Mouse (Mus musculus) embryonic facial prominence, embryonic 14.5 days (tissue): ENCODE results near the gene Cdc42ep5. TPM values are rescaled to one million over a fixed set of nuclear protein-coding genes. Genes with fewer than 3 reads are reported as not detected.

Source experiments
- ATAC-seq: fragments of 200-750 bp; cut with Nextera tagmentation; 2 replicates; pipeline ENCODE4 v1.8.0; 2017; ENCODE audit warnings: low read depth, moderate number of reproducible peaks, moderate TSS enrichment
- DNase-seq: peaks from one replicate; pipeline ENCODE4 v3.0.0-alpha.2; 2015; ENCODE audit warnings: low spot score
- H3K27ac ChIP-seq: fragments of 300-500 bp; sonication (generic); replicated peaks from 2 replicates; pipeline ENCODE4 v1.5.1; 2014; ENCODE audit warnings: low read depth, mild to moderate bottlenecking, low read length, moderate library complexity
- H3K27me3 ChIP-seq: fragments of 300-500 bp; sonication (generic); replicated peaks from 2 replicates; pipeline ENCODE4 v1.6.1; 2014; ENCODE audit warnings: low read length; ENCODE audit not compliant: control insufficient read depth, insufficient read depth
- H3K36me3 ChIP-seq: fragments of 300-500 bp; sonication (generic); 2 replicates; pipeline ENCODE4 v1.6.1; 2014; ENCODE audit warnings: low read length, mixed read lengths; ENCODE audit not compliant: control insufficient read depth, insufficient read depth
- H3K4me1 ChIP-seq: fragments of 300-500 bp; sonication (generic); 2 replicates; pipeline ENCODE4 v1.6.1; 2014; ENCODE audit warnings: antibody characterized with exemption, low read length; ENCODE audit not compliant: control insufficient read depth, insufficient read depth
- H3K4me2 ChIP-seq: fragments of 300-500 bp; sonication (generic); 2 replicates; pipeline ENCODE4 v1.6.1; 2014; ENCODE audit warnings: low read depth, mild to moderate bottlenecking, low read length, moderate library complexity, mixed read lengths
- H3K4me3 ChIP-seq: fragments of 300-500 bp; sonication (generic); 2 replicates; pipeline ENCODE4 v1.5.1; 2014; ENCODE audit warnings: low read depth, mild to moderate bottlenecking, low read length
- H3K9ac ChIP-seq: fragments of 300-500 bp; sonication (generic); 2 replicates; pipeline ENCODE4 v1.6.1; 2014; ENCODE audit warnings: low read depth, mild to moderate bottlenecking, low read length, moderate library complexity, mixed read lengths
- H3K9me3 ChIP-seq: fragments of 300-500 bp; sonication (generic); 2 replicates; pipeline ENCODE4 v1.6.1; 2016; ENCODE audit warnings: low read length; ENCODE audit not compliant: control insufficient read depth
- WGBS: fragments of 180-500 bp; shearing (Covaris S2); extraction: QIAGEN DNeasy Blood & Tissue Kit; methylation state at CpG from one replicate; pipeline ENCODE4 v1.1.7; 2014; 5-methylcytosine and 5-hydroxymethylcytosine counted together
- polyA plus RNA-seq: library from polyadenylated mRNA; unstranded; fragments of >200 nt; fragmentation: Nextera tagmentation; extraction: Ambion mirVana; gene quantifications from 2 replicates; pipeline ENCODE4 v1.2.1, GENCODE M21; 2014

Gene Cdc42ep5
- polyA plus RNA-seq, 1 experiment from 2014 or later, result 61.1 TPM

- 0% methylated on average over 18 of the region's 37 CpGs for WGBS
- Histone ChIP-seq H3K27me3 (peaks cover 19% of the 10 kb centered on the region), H3K9ac (peak within 1 kb of the TSS; percentile 66), H3K4me3 (peak within 1 kb of the TSS; percentile 46), H3K4me1 (peaks cover 12% of the 10 kb centered on the region; the same call in 1 of the 2 replicates), H3K27ac (no peak within 1 kb of the TSS), H3K4me2 (peak within 1 kb of the TSS; percentile 75), H3K36me3 (no peaks in the 10 kb centered on the region), H3K9me3 (no peaks in the 10 kb centered on the region)
- ATAC-seq, result no peak
- DNase-seq, result no peak
Measured at GRCm38 (mm10) chr7:4119344-4119902, 45.2 kb downstream of the Cdc42ep5 start, which contains the start of gene Ttyh1. Gene Ttyh1 (plus strand): TSS chr7:4119408.

DNA sequence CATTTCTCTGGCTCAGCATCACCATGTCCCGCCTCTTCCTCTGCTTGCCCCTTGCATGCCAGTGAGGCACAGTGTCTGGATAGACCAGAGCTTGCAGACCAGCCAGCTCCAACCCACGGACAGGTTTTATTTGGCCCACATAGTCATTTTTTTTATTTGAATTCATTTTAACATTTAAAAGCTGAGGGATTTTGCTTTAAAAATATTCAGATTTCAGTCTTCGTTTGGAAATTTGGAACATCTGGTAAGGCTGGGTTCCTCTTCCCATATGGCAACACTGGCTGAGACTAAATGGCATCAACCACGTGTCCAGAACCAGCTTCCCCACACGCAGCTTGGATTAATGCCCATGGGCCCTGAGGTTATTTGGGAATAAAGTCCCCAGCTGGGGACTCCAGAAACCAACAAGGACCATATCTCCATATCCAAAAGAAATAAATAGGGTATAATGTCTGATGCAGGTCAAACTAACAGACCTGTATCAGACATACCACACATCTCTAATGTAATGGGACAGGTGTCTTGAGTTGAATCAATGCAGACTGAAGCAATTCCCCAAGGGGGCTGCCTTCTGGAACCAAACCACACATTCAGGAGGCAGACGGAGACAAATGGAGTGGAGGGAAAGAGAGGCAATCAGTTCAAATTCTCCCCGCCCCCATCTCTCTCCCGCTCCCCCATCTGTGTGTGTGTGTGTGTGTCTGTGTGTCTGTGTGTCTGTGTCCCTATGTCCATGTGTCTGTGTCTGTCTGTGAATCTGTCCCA, 47.4 kb downstream of the Cdc42ep5 start:
- Histone ChIP-seq H3K27ac (no peak overlapping the region), H3K9ac (no peak overlapping the region), H3K4me3 (no peak overlapping the region), H3K27me3 (peaks cover 19% of the 10 kb centered on the region), H3K4me1 (0 out of 2 replicates have a peak, but pooled peaks cover 7% of the 10 kb centered on the region), H3K9me3 (no peaks in the 10 kb centered on the region), H3K36me3 (no peaks in the 10 kb centered on the region), H3K4me2 (no peak overlapping the region)
- DNase-seq (no peak), ATAC-seq (no peak)
- WGBS, result 57% methylated on average over 8 of the region's 8 CpGs

DNA sequence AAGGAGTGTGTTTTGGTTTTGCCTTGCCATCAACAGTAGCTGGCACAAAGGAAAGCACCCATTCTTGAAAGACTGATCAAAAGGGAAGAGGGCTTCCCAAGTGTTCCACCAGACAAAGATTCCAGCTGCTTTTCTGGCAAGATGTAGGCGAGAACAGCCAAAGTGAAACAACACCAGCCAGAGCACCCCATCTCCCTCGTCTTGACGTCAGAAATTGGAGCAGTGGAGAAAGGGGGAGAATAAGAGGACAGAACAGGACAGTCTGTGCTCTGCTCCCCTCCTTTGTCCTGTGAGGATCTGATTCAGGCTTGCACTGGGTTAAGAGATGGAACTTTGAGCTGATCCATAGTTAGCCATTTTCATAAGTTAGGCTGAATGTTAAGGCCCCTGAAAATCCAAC, 52.9 kb downstream of the Cdc42ep5 start:
- Histone ChIP-seq H3K4me2 (no peak overlapping the region), H3K27ac (no peak overlapping the region), H3K9me3 (no peaks in the 10 kb centered on the region), H3K4me1 (no peaks in the 10 kb centered on the region), H3K9ac (no peak overlapping the region), H3K36me3 (no peaks in the 10 kb centered on the region), H3K27me3 (no peaks in the 10 kb centered on the region), H3K4me3 (no peak overlapping the region)
- DNase-seq (no peak), ATAC-seq (no peak)
- 59% methylated on average over 3 of the region's 3 CpGs for WGBS

GRCm38 (mm10) chr7:4103411-4103810, 61.2 kb downstream of the Cdc42ep5 start:
- WGBS, result 14% methylated on average over 4 of the region's 4 CpGs
- ATAC-seq (no peak), DNase-seq (peak; percentile 47)
- H3K4me3 ChIP-seq, result no peak overlapping the region
- H3K27ac ChIP-seq, result no peak overlapping the region
- H3K9me3 ChIP-seq, result no peaks in the 10 kb centered on the region
- H3K27me3 ChIP-seq, result no peaks in the 10 kb centered on the region
- H3K36me3 ChIP-seq, result no peaks in the 10 kb centered on the region
- no peaks in the 10 kb centered on the region for H3K4me1 ChIP-seq
- H3K4me2 ChIP-seq, result no peak overlapping the region
- H3K9ac ChIP-seq, result no peak overlapping the region

Other genes with a start within 250 kb of the Cdc42ep5 start
- 0.11 and 0.13 TPM in 2 replicates for gene Lilra6, start 249.4 kb downstream of the Cdc42ep5 start, polyA plus RNA-seq
- gene Lair1, start 101.7 kb downstream of the Cdc42ep5 start, polyA plus RNA-seq, result 0.63 and 0.79 TPM in 2 replicates
- gene Ttyh1, start 45.5 kb downstream of the Cdc42ep5 start, polyA plus RNA-seq, result 8.1 and 8.7 TPM in 2 replicates
- 38.7 and 49.8 TPM in 2 replicates for gene Leng8, start 27.8 kb downstream of the Cdc42ep5 start, polyA plus RNA-seq
- 3.5 and 4.3 TPM in 2 replicates for gene Leng9, start 14.5 kb downstream of the Cdc42ep5 start, polyA plus RNA-seq
- gene Lilra5, start 72.9 kb upstream of the Cdc42ep5 start, polyA plus RNA-seq, result not detected in 2 replicates
- gene Ncr1, start 172.9 kb upstream of the Cdc42ep5 start, polyA plus RNA-seq, result not detected in 2 replicates
- gene Gp6, start 232.9 kb upstream of the Cdc42ep5 start, polyA plus RNA-seq, result 0.30 and 0.36 TPM in 2 replicates